Mouse (Mus musculus) urinary bladder, postnatal 4 days (tissue): Measurements from ENCODE around the gene Vmn1r178.
"Not testable (repeated sequence)": the region's sequence is repeated elsewhere in the genome, so short reads cannot be mapped to it uniquely, and the experiment has no call there.

Source experiments
- DNase-seq, 2 experiments: peaks; one replicate each; pipeline ENCODE4 v3.0.0; 2021 to 2022; ENCODE audit warnings: low spot score in 2 of 2

The Vmn1r178 gene

GRCm38 (mm10) chr7:23891709-23892108 lies at the start of gene Vmn1r178:
Vmn1r178 (plus strand) TSS chr7:23892009.
- DNase-seq = no peak

DNA sequence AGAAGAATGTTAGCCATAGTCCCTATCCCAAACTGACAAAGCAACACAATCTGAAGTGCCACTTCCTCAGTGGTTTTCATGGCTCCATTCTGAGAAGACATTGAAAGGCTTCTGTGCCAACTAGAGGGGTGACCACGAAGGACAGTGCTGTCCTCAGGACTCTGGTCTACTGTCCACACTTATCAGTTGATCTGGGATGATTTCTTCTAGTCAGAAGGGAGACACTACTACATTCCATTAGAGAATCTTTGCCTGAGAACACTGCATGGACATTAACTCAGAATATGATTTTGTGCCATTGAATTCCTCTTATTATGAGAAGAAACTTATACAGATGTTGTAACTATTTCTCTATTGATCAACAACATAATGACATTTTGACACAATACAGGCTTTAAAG lies 25.5 kb upstream of the Vmn1r178 start, which contains the start of gene Vmn1r177:
Gene Vmn1r177, minus strand, starts transcription at position 101 of the 400 bp plus-strand sequence.
- DNase-seq = not testable (repeated sequence)

DNA sequence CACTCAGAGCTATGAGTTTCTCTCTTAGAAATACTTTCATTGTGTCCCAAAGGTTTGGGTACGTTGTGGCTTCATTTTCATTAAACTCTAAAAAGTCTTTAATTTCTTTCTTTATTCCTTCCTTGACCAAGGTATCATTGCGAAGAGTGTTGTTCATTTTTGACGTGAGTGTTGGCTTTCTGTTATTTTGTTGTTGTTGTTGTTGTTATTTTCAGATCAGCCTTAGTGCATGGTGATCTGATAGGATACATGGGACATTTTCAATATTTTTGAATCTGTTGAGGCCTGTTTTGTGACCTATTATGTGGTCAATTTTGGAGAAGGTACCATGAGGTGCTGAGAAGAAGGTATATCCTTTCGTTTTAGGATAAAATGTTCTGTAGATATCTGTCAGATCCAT lies 14.9 kb upstream of the Vmn1r178 start:
- DNase-seq = not testable (repeated sequence)

- DNase-seq = no peak
Measured at GRCm38 (mm10) chr7:23926678-23927077, 34.9 kb downstream of the Vmn1r178 start, which contains the start of gene Vmn1r179. Vmn1r179 (plus strand) TSS chr7:23926978.
